In genomic region chr4:115096435-115097145, GRCm38 (mm10) we compare ENCODE assay signal across 8 mouse cellular contexts. TPM values are rescaled to one million over a fixed set of nuclear protein-coding genes. Genes with fewer than 3 reads are reported as not detected.
DNase-seq lines count a peak whose midpoint lies in the region; ATAC-seq lines count a peak whose summit lies in the region.

No protein-coding gene starts in this region.

- H3K27me3 ChIP-seq in hindbrain, embryonic 13.5 days = peaks cover 68% of the 10 kb centered on the region
- 0 out of 2 replicates have a peak, but pooled peaks cover 9% of the 10 kb centered on the region for H3K27me3 ChIP-seq in liver, embryonic 11.5 days (replicated peaks; ENCODE audit: control insufficient read depth, insufficient read depth, low read length)
- no peaks in the 10 kb centered on the region for H3K27me3 ChIP-seq in stomach, embryonic 14.5 days (ENCODE audit: control insufficient read depth, insufficient read depth, low read length)

- peak; percentile 46 to 53 for DNase-seq in spleen, postnatal 10 days (ENCODE audit: low spot score in 2 of 2)
- DNase-seq in spleen, postnatal 36 days (ENCODE audit: low spot score in 2 of 2) = no peak
- no peak for DNase-seq in liver, embryonic 11.5 days (ENCODE audit: low spot score)
- no peak for DNase-seq in cerebellum, adult 11-12 months
- DNase-seq in cerebellum, adult 18-20 months = no peak
- DNase-seq in layer of hippocampus, postnatal 25 days (ENCODE audit: extremely low spot score in 1 of 2, low spot score in 1 of 2) = no peak

- ATAC-seq in hindbrain, embryonic 13.5 days (ENCODE audit: low FRiP score) = 0 out of 2 replicates have a peak, but pooled peaks have one; percentile 14
- ATAC-seq in liver, embryonic 11.5 days (replicated peaks; ENCODE audit: low FRiP score) = no peak; the same call in 1 of the 2 replicates
- ATAC-seq in stomach, embryonic 14.5 days (ENCODE audit: insufficient number of reproducible peaks, insufficient read depth, low FRiP score, low read depth) = no peak

- no peaks in the 10 kb centered on the region for H3K9me3 ChIP-seq in hindbrain, embryonic 13.5 days
- H3K9me3 ChIP-seq in liver, embryonic 11.5 days (ENCODE audit: control insufficient read depth, low read length) = no peaks in the 10 kb centered on the region
- no peaks in the 10 kb centered on the region for H3K9me3 ChIP-seq in stomach, embryonic 14.5 days (ENCODE audit: control insufficient read depth, low read depth, low read length)

- 0 out of 2 replicates have a peak overlapping the region, but pooled peaks have one; percentile 52 for H3K27ac ChIP-seq in hindbrain, embryonic 13.5 days
- peak overlapping the region; percentile 98 for H3K27ac ChIP-seq in liver, embryonic 11.5 days (ENCODE audit: low read depth, low read length)
- peak overlapping the region; percentile 81 for H3K27ac ChIP-seq in stomach, embryonic 14.5 days (ENCODE audit: low read length)

- no peak overlapping the region; the same call in 1 of the 2 replicates for H3K9ac ChIP-seq in hindbrain, embryonic 13.5 days
- peak overlapping the region; percentile 72 for H3K9ac ChIP-seq in liver, embryonic 11.5 days (ENCODE audit: low read depth, low read length)
- H3K9ac ChIP-seq in stomach, embryonic 14.5 days (replicated peaks; ENCODE audit: low read depth, low read length) = 0 out of 2 replicates have a peak overlapping the region, but pooled peaks have one; percentile 14

- H3K4me1 ChIP-seq in hindbrain, embryonic 13.5 days (replicated peaks) = peaks cover 18% of the 10 kb centered on the region
- H3K4me1 ChIP-seq in liver, embryonic 11.5 days (replicated peaks; ENCODE audit: control insufficient read depth, insufficient read depth, low read length) = peaks cover 47% of the 10 kb centered on the region
- peaks cover 3% of the 10 kb centered on the region for H3K4me1 ChIP-seq in stomach, embryonic 14.5 days (ENCODE audit: control insufficient read depth, insufficient read depth, low read length)

- WGBS in hindbrain, embryonic 13.5 days = 12% methylated on average over 11 of the region's 11 CpGs
- WGBS in liver, embryonic 11.5 days = 9% methylated on average over 11 of the region's 11 CpGs
- 14% methylated on average over 11 of the region's 11 CpGs for WGBS in stomach, embryonic 14.5 days

- H3K4me3 ChIP-seq in hindbrain, embryonic 13.5 days = peak overlapping the region; percentile 43
- H3K4me3 ChIP-seq in liver, embryonic 11.5 days (ENCODE audit: low read depth, low read length) = peak overlapping the region; percentile 38
- H3K4me3 ChIP-seq in stomach, embryonic 14.5 days (ENCODE audit: low read depth, low read length) = peak overlapping the region; percentile 34; the same call in 1 of the 2 replicates

- no peaks in the 10 kb centered on the region for H3K36me3 ChIP-seq in hindbrain, embryonic 13.5 days
- no peaks in the 10 kb centered on the region for H3K36me3 ChIP-seq in liver, embryonic 11.5 days (ENCODE audit: control insufficient read depth, insufficient read depth, low read length)
- no peaks in the 10 kb centered on the region for H3K36me3 ChIP-seq in stomach, embryonic 14.5 days (ENCODE audit: control insufficient read depth, insufficient read depth, low read length)

- H3K4me2 ChIP-seq in hindbrain, embryonic 13.5 days = peak overlapping the region; percentile 84
- peak overlapping the region; percentile 79 for H3K4me2 ChIP-seq in liver, embryonic 11.5 days
- H3K4me2 ChIP-seq in stomach, embryonic 14.5 days (replicated peaks; ENCODE audit: low read depth, low read length) = peak overlapping the region; percentile 71

RNA-seq across cellular contexts. Expression of gene Pdzk1ip1, which starts 8.1 kb away (rescaled TPM):
- polyA plus RNA-seq in hindbrain, embryonic 13.5 days (2015; fragmentation: Nextera tagmentation; extraction: Ambion mirVana) = 5.5 and 10.3 TPM in 2 replicates
- polyA plus RNA-seq in liver, embryonic 11.5 days (2014; fragmentation: Nextera tagmentation; extraction: Ambion mirVana) = 24.2 and 25.8 TPM in 2 replicates
- 42.3 and 43.8 TPM in 2 replicates for polyA plus RNA-seq in stomach, embryonic 14.5 days (2014; fragmentation: Nextera tagmentation; extraction: Ambion mirVana)
- under 1 TPM in 1 of 2 experiments, not detected in 1; 0.71 TPM for total RNA-seq in layer of hippocampus, postnatal 25 days (2021)

RNA-seq across cellular contexts. Expression of gene Cyp4x1, which starts 37.5 kb away (rescaled TPM):
- polyA plus RNA-seq in hindbrain, embryonic 13.5 days (2015; fragmentation: Nextera tagmentation; extraction: Ambion mirVana) = 5.9 and 6.7 TPM in 2 replicates
- 0.29 and 0.30 TPM in 2 replicates for polyA plus RNA-seq in liver, embryonic 11.5 days (2014; fragmentation: Nextera tagmentation; extraction: Ambion mirVana)
- 0.54 and 1.4 TPM in 2 replicates for polyA plus RNA-seq in stomach, embryonic 14.5 days (2014; fragmentation: Nextera tagmentation; extraction: Ambion mirVana)
- total RNA-seq in layer of hippocampus, postnatal 25 days (2021) = 1 to 10 TPM; 7.3 to 7.8 TPM

RNA-seq across cellular contexts. Expression of gene Tal1, which starts 40.4 kb away (rescaled TPM):
- 3.8 and 6.7 TPM in 2 replicates for polyA plus RNA-seq in hindbrain, embryonic 13.5 days (2015; fragmentation: Nextera tagmentation; extraction: Ambion mirVana)
- polyA plus RNA-seq in liver, embryonic 11.5 days (2014; fragmentation: Nextera tagmentation; extraction: Ambion mirVana) = 42.7 and 47.6 TPM in 2 replicates
- polyA plus RNA-seq in stomach, embryonic 14.5 days (2014; fragmentation: Nextera tagmentation; extraction: Ambion mirVana) = 0.55 and 0.97 TPM in 2 replicates
- 1 to 10 TPM; 1.1 to 1.5 TPM for total RNA-seq in layer of hippocampus, postnatal 25 days (2021)

Comparison
In these comparisons a context has a peak if more than half of its experiments do, and no peak if none do; other contexts are left out.
1. DNase-seq: peak in spleen, postnatal 10 days (2 of 2); none in spleen, postnatal 36 days (0 of 2), liver, embryonic 11.5 days (single experiment), cerebellum, adult 11-12 months (single experiment), cerebellum, adult 18-20 months (0 of 2) and layer of hippocampus, postnatal 25 days (0 of 2).
2. Peak in every context shown above with its lines, with median percentiles within 50 percentile points of each other: H3K27ac ChIP-seq, H3K4me2 ChIP-seq and H3K4me3 ChIP-seq.